Mouse (Mus musculus): Measurements from ENCODE around the gene Gm44511. TPM values are rescaled to one million over a fixed set of nuclear protein-coding genes. Genes with fewer than 3 reads are reported as not detected.

Gene Gm44511
- total and polyA plus RNA-seq, 3 experiments = not detected

DNA sequence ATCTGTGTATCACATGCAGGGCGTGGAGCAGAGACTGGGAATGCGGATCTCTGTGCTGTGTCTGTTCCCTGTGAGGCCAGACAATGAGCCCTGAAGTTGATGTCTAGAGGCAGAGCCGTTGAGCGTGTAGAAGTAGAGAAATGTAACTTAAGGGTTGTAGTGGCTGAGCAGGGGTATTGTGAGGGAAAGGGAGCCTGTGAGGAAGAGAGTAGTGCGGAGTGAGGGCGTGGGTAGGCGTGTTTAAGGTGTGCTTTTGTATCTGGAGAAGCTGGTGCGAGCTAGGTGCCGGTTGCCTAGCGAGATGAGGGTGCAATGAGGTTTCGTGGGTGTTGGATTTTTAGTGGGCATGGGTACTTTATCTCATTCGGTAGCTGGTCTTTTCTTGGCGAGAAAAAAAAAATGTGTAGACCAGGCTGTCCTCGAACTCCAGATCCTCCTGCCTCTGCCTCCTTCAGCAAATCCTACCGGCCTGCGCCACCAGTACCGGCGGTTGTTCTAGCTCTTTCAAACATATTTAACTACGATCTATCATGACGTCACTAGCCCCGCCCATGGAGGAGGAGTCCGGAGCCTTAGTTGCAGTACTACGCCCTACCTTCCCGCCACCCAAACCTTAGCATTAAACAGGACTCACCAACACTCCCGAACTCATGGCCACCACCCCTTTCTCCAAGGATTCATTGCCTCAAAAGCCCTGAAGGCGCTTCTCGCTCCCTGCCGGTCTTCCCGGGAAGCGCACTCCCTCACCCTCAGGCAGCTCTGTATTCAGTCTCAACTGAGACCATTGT lies 62.2 kb downstream of the Gm44511 start:
- peak; percentile 94 for DNase-seq (ENCODE audit: low read depth, low spot score)
- H3K36me3 ChIP-seq (ENCODE audit: control insufficient read depth in 1 of 2, insufficient read depth in 2 of 2, low read length in 2 of 2) = peaks cover 0 to 6% of the 10 kb centered on the region in 2 experiments; a peak in 2 of 4 replicates
- peak overlapping the region; percentile 73 to 98 for H3K4me3 ChIP-seq (ENCODE audit: control insufficient read depth in 1 of 2, insufficient read depth in 1 of 2, low read depth in 2 of 2, low read length in 2 of 2)
- peak overlapping the region; percentile 79 for H3K9ac ChIP-seq (ENCODE audit: control insufficient read depth, low read depth, low read length, poor library complexity, severe bottlenecking)
- no peaks in the 10 kb centered on the region for H3K9me3 ChIP-seq (replicated peaks; ENCODE audit: insufficient read depth, low read length)
- 0 out of 2 replicates have a peak overlapping the region, but pooled peaks have one; percentile 33 for H3K27ac ChIP-seq (ENCODE audit: control insufficient read depth, low read depth, low read length)
- H3K27me3 ChIP-seq (ENCODE audit: control insufficient read depth in 1 of 2, insufficient read depth in 2 of 2, low read length in 2 of 2) = no peaks in the 10 kb centered on the region
- no peaks in the 10 kb centered on the region for H3K79me2 ChIP-seq (ENCODE audit: control insufficient read depth, insufficient read depth, low read length, poor library complexity)
- peaks cover 0 to 10% of the 10 kb centered on the region in 2 experiments; a peak in 2 of 4 replicates for H3K4me1 ChIP-seq (ENCODE audit: control insufficient read depth in 1 of 2, insufficient read depth in 2 of 2, low read length in 2 of 2)
- TF ChIP-seq JUND (IDR thresholded peaks at IDR 0.05; ENCODE audit: low read depth, low read length) (no peak), HCFC1 (IDR thresholded peaks at IDR 0.05; ENCODE audit: low read depth, low read length) (no peak), POLR2A (IDR thresholded peaks at IDR 0.05; ENCODE audit: control insufficient read depth in 1 of 2, insufficient read depth in 1 of 2, low read depth in 1 of 2, low read length in 2 of 2, poor library complexity in 1 of 2) (no peak), ZC3H11A (IDR thresholded peaks at IDR 0.05; ENCODE audit: low read depth, low read length) (no peak), EP300 (IDR thresholded peaks at IDR 0.05; ENCODE audit: low read depth in 1 of 2, low read length in 2 of 2) (no peak), CHD1 (IDR thresholded peaks at IDR 0.05; ENCODE audit: low read depth, low read length) (no peak), MAX (IDR thresholded peaks at IDR 0.05; ENCODE audit: low read length) (0 out of 2 replicates have a peak, but pooled peaks have one; percentile 20), MAFK (IDR thresholded peaks at IDR 0.05; ENCODE audit: borderline replicate concordance, low read depth, low read length) (peak; percentile 96), NELFE (IDR thresholded peaks at IDR 0.05; ENCODE audit: low read depth, low read length) (no peak), RCOR1 (IDR thresholded peaks at IDR 0.05; ENCODE audit: low read depth, low read length) (no peak), CTCF (IDR thresholded peaks at IDR 0.05 in 2 of 3, conservative IDR thresholded peaks at IDR 0.05 in 1 of 3; ENCODE audit: control insufficient read depth in 1 of 3, insufficient read depth in 1 of 3, low read depth in 2 of 3, low read length in 3 of 3, poor library complexity in 1 of 3, severe bottlenecking in 1 of 3) (peak in 2 of 3 experiments; percentile 18 to 20; a peak in 1 of 6 replicates), USF2 (IDR thresholded peaks at IDR 0.05; ENCODE audit: borderline replicate concordance in 1 of 2, insufficient read depth in 1 of 2, low read depth in 1 of 2, low read length in 2 of 2) (no peak), TBP (IDR thresholded peaks at IDR 0.05; ENCODE audit: low read depth, low read length) (peak; percentile 99), KAT2A (conservative IDR thresholded peaks at IDR 0.05; ENCODE audit: low read depth, low read length) (0 out of 2 replicates have a peak, but pooled peaks have one; percentile 14), MAZ (IDR thresholded peaks at IDR 0.05; ENCODE audit: low read depth, low read length) (no peak), ZMIZ1 (IDR thresholded peaks at IDR 0.05; ENCODE audit: low read depth, low read length) (no peak), MXI1 (IDR thresholded peaks at IDR 0.05; ENCODE audit: low read depth, low read length) (peak; percentile 61; the same call in 1 of the 2 replicates), USF1 (IDR thresholded peaks at IDR 0.05; ENCODE audit: low read depth, low read length) (no peak), CHD2 (IDR thresholded peaks at IDR 0.05; ENCODE audit: low read length) (no peak), NRF1 (IDR thresholded peaks at IDR 0.05; ENCODE audit: insufficient read depth, low read depth, low read length, poor library complexity, severe bottlenecking) (no peak), MYC (IDR thresholded peaks at IDR 0.05; ENCODE audit: low read depth, low read length) (no peak), E2F4 (IDR thresholded peaks at IDR 0.05; ENCODE audit: borderline replicate concordance, low read depth, low read length) (no peak), GATA1 (IDR thresholded peaks at IDR 0.05; ENCODE audit: low read depth, low read length) (0 out of 2 replicates have a peak, but pooled peaks have one; percentile 24), RAD21 (IDR thresholded peaks at IDR 0.05; ENCODE audit: low read depth, low read length) (no peak), BHLHE40 (IDR thresholded peaks at IDR 0.05; ENCODE audit: borderline replicate concordance, low read depth, low read length) (no peak), ELF1 (IDR thresholded peaks at IDR 0.05; ENCODE audit: low read depth, low read length) (peak; percentile 56; the same call in 1 of the 2 replicates), MYB (IDR thresholded peaks at IDR 0.05; ENCODE audit: low read depth, low read length) (no peak), UBTF (IDR thresholded peaks at IDR 0.05; ENCODE audit: borderline replicate concordance, insufficient read depth, low read depth, low read length) (no peak), ZKSCAN1 (IDR thresholded peaks at IDR 0.05; ENCODE audit: low read depth, low read length) (no peak), GABPA (IDR thresholded peaks at IDR 0.05; ENCODE audit: low read depth, low read length) (no peak), TCF12 (IDR thresholded peaks at IDR 0.05; ENCODE audit: low read depth, low read length) (no peak), ZNF384 (IDR thresholded peaks at IDR 0.05; ENCODE audit: low read depth, low read length) (no peak), MEF2A (IDR thresholded peaks at IDR 0.05; ENCODE audit: extremely low read depth, insufficient replicate concordance, low read depth, low read length, poor library complexity, severe bottlenecking) (no peak), POLR2AphosphoS2 (IDR thresholded peaks at IDR 0.05; ENCODE audit: low read length) (no peak), POLR2AphosphoS5 (IDR thresholded peaks at IDR 0.05; ENCODE audit: borderline replicate concordance, low read depth, low read length) (no peak)
